Mouse (Mus musculus) lung, postnatal 0 days (tissue): ENCODE results near the gene Alg12. TPM values are rescaled to one million over a fixed set of nuclear protein-coding genes. Genes with fewer than 3 reads are reported as not detected.
A peak's percentile ranks its signal among the peaks of the same experiment; 100 is the strongest.

Source experiments
- ATAC-seq: fragments of 200-750 bp; cut with Nextera tagmentation; 2 replicates; pipeline ENCODE4 v1.8.0; 2017; ENCODE audit warnings: moderate library complexity
- DNase-seq: peaks from one replicate; pipeline ENCODE4 v3.0.0-alpha.2; 2016; ENCODE audit warnings: low spot score
- H3K27ac ChIP-seq: fragments of 300-500 bp; sonication (generic); 2 replicates; pipeline ENCODE4 v1.5.1; 2014; ENCODE audit warnings: antibody characterized with exemption, mild to moderate bottlenecking, low read length, mixed read lengths
- H3K27me3 ChIP-seq: fragments of 300-500 bp; sonication (generic); replicated peaks from 2 replicates; pipeline ENCODE4 v1.6.1; 2014; ENCODE audit warnings: low read length, mixed read lengths; ENCODE audit not compliant: insufficient read depth
- H3K36me3 ChIP-seq: fragments of 300-500 bp; sonication (generic); 2 replicates; pipeline ENCODE4 v1.6.1; 2014; ENCODE audit warnings: low read length, mixed read lengths; ENCODE audit not compliant: insufficient read depth
- H3K4me1 ChIP-seq: fragments of 300-500 bp; sonication (generic); 2 replicates; pipeline ENCODE4 v1.6.1; 2014; ENCODE audit warnings: antibody characterized with exemption, low read depth, low read length, mixed read lengths; ENCODE audit not compliant: insufficient read depth
- H3K4me2 ChIP-seq: fragments of 300-500 bp; sonication (generic); replicated peaks from 2 replicates; pipeline ENCODE4 v1.6.1; 2014; ENCODE audit warnings: low read depth, mild to moderate bottlenecking, low read length, moderate library complexity, mixed read lengths
- H3K4me3 ChIP-seq: fragments of 300-500 bp; sonication (generic); 2 replicates; pipeline ENCODE4 v1.5.1; 2014; ENCODE audit warnings: low read depth, low read length
- H3K9ac ChIP-seq: fragments of 300-500 bp; sonication (generic); replicated peaks from 2 replicates; pipeline ENCODE4 v1.6.1; 2014; ENCODE audit warnings: low read depth, mild to moderate bottlenecking
- H3K9me3 ChIP-seq: fragments of 300-500 bp; sonication (generic); 2 replicates; pipeline ENCODE4 v1.6.1; 2016; ENCODE audit warnings: low read length, mixed read lengths
- CTCF ChIP-seq: IDR thresholded peaks from 2 replicates; pipeline ENCODE4 v1.5.1; 2016; ENCODE audit warnings: antibody characterized with exemption, mild to moderate bottlenecking
- EP300 ChIP-seq: IDR thresholded peaks from 2 replicates; pipeline ENCODE4 v1.6.1; 2016; ENCODE audit warnings: antibody characterized with exemption, mild to moderate bottlenecking, control low read depth
- WGBS: fragments of 180-500 bp; shearing (Covaris S2); extraction: QIAGEN DNeasy Blood & Tissue Kit; methylation state at CpG from one replicate; pipeline ENCODE4 v1.1.7; 2014; 5-methylcytosine and 5-hydroxymethylcytosine counted together
- polyA plus RNA-seq: library from polyadenylated mRNA; unstranded; fragments of >200 nt; fragmentation: Nextera tagmentation; extraction: Ambion mirVana; gene quantifications from 2 replicates; pipeline ENCODE4 v1.2.1, GENCODE M21; 2015

Alg12 gene
- polyA plus RNA-seq, 1 experiment from 2014 or later = 7.2 TPM

GRCm38 (mm10) chr15:88842300-88842673 lies 23.2 kb upstream of the Alg12 start:
- Histone ChIP-seq H3K27me3 (no peaks in the 10 kb centered on the region), H3K9ac (no peak overlapping the region), H3K36me3 (no peaks in the 10 kb centered on the region), H3K9me3 (no peaks in the 10 kb centered on the region), H3K4me2 (no peak overlapping the region), H3K4me1 (peaks cover 11% of the 10 kb centered on the region; the same call in 1 of the 2 replicates), H3K4me3 (no peak overlapping the region), H3K27ac (no peak overlapping the region)
- WGBS = 55% methylated on average over 3 of the region's 3 CpGs
- ATAC-seq (no peak), DNase-seq (no peak)
- TF ChIP-seq CTCF (no peak), EP300 (no peak)

- Histone ChIP-seq H3K27me3 (no peaks in the 10 kb centered on the region), H3K4me3 (no peak overlapping the region), H3K9me3 (no peaks in the 10 kb centered on the region), H3K4me2 (no peak overlapping the region), H3K4me1 (peaks cover 11% of the 10 kb centered on the region; the same call in 1 of the 2 replicates), H3K9ac (no peak overlapping the region), H3K36me3 (no peaks in the 10 kb centered on the region), H3K27ac (no peak overlapping the region)
- ATAC-seq = no peak
- TF ChIP-seq EP300 (no peak), CTCF (no peak)
- DNase-seq = no peak
- 94% methylated on average over 3 of the region's 3 CpGs for whole genome bisulfite sequencing
Measured at GRCm38 (mm10) chr15:88841580-88842299, 22.6 kb upstream of the Alg12 start.

- no peaks in the 10 kb centered on the region for H3K27me3 ChIP-seq
- H3K4me1 ChIP-seq = peaks cover 11% of the 10 kb centered on the region; the same call in 1 of the 2 replicates
- H3K4me2 ChIP-seq = no peak overlapping the region
- H3K9ac ChIP-seq = no peak overlapping the region
- DNase-seq = no peak
- H3K4me3 ChIP-seq = no peak overlapping the region
- H3K36me3 ChIP-seq = no peaks in the 10 kb centered on the region
- H3K27ac ChIP-seq = no peak overlapping the region
- TF ChIP-seq EP300 (no peak), CTCF (no peak)
- no peak for ATAC-seq
- WGBS = 78% methylated on average over 2 of the region's 2 CpGs
- no peaks in the 10 kb centered on the region for H3K9me3 ChIP-seq
Measured at GRCm38 (mm10) chr15:88841160-88841559, 22.0 kb upstream of the Alg12 start.

GRCm38 (mm10) chr15:88840126-88840525 lies 21.0 kb upstream of the Alg12 start:
- H3K27ac ChIP-seq = peak overlapping the region; percentile 81
- H3K9ac ChIP-seq = no peak overlapping the region
- 49% methylated on average over 10 of the region's 10 CpGs for WGBS
- TF ChIP-seq EP300 = peak; percentile 81
- TF ChIP-seq CTCF = no peak
- peaks cover 11% of the 10 kb centered on the region; the same call in 1 of the 2 replicates for H3K4me1 ChIP-seq
- no peaks in the 10 kb centered on the region for H3K27me3 ChIP-seq
- no peaks in the 10 kb centered on the region for H3K36me3 ChIP-seq
- peak; percentile 76 for DNase-seq
- H3K4me2 ChIP-seq = no peak overlapping the region
- ATAC-seq = peak; percentile 37
- H3K9me3 ChIP-seq = no peaks in the 10 kb centered on the region
- H3K4me3 ChIP-seq = no peak overlapping the region

GRCm38 (mm10) chr15:88839271-88839670 lies 20.2 kb upstream of the Alg12 start:
- no peaks in the 10 kb centered on the region for H3K36me3 ChIP-seq
- peak overlapping the region; percentile 81 for H3K27ac ChIP-seq
- no peaks in the 10 kb centered on the region for H3K27me3 ChIP-seq
- no peak overlapping the region for H3K4me3 ChIP-seq
- H3K4me2 ChIP-seq = no peak overlapping the region
- WGBS = 11% methylated on average over 9 of the region's 9 CpGs
- TF ChIP-seq CTCF = no peak
- TF ChIP-seq EP300 = 0 out of 2 replicates have a peak, but pooled peaks have one; percentile 30
- H3K9me3 ChIP-seq = no peaks in the 10 kb centered on the region
- peak; percentile 40 for ATAC-seq
- H3K4me1 ChIP-seq = peaks cover 11% of the 10 kb centered on the region; the same call in 1 of the 2 replicates
- no peak overlapping the region for H3K9ac ChIP-seq
- peak; percentile 72 for DNase-seq

- peak overlapping the region; percentile 80 for H3K27ac ChIP-seq
Measured at GRCm38 (mm10) chr15:88837977-88838376, 18.9 kb upstream of the Alg12 start.

More at GRCm38 (mm10) chr15:88837977-88838376, 18.9 kb upstream of the Alg12 start:
- 3% methylated on average over 11 of the region's 11 CpGs for WGBS
- DNase-seq (peak; percentile 72), ATAC-seq (peak; percentile 21)
- TF ChIP-seq EP300 (peak; percentile 66), CTCF (no peak)
- Histone ChIP-seq H3K4me2 (peak overlapping the region; percentile 56), H3K27me3 (no peaks in the 10 kb centered on the region), H3K9me3 (no peaks in the 10 kb centered on the region), H3K9ac (no peak overlapping the region; the same call in 1 of the 2 replicates), H3K4me3 (peak overlapping the region; percentile 39), H3K36me3 (no peaks in the 10 kb centered on the region), H3K4me1 (peaks cover 11% of the 10 kb centered on the region; the same call in 1 of the 2 replicates)
